Mouse (Mus musculus) testis, adult 2 months (tissue): ENCODE measurements around the gene Tmsb10.

Experiments used
- CTCF ChIP-seq: fragments of 200-500 bp; IDR thresholded peaks from 2 replicates; pipeline ENCODE4 v1.5.1; 2012; ENCODE audit warnings: low read depth, mild to moderate bottlenecking, inconsistent platforms, low read length, moderate library complexity; ENCODE audit not compliant: control insufficient read depth, insufficient read depth, insufficient replicate concordance
- POLR2A ChIP-seq: fragments of 200-500 bp; IDR thresholded peaks from 2 replicates; pipeline ENCODE4 v1.6.1; 2012; ENCODE audit warnings: low read depth, mild to moderate bottlenecking, inconsistent platforms, low read length, moderate library complexity; ENCODE audit not compliant: control insufficient read depth

- TF ChIP-seq POLR2A (no peak), CTCF (no peak)
Measured at GRCm38 (mm10) chr6:72956199-72957092, 2.1 kb downstream of the Tmsb10 start.
